Mouse (Mus musculus): ENCODE data around the gene Enox1. TPM values are rescaled to one million over a fixed set of nuclear protein-coding genes. Genes with fewer than 3 reads are reported as not detected.
"Not testable (repeated sequence)": the region's sequence is repeated elsewhere in the genome, so short reads cannot be mapped to it uniquely, and the experiment has no call there.

Gene Enox1
- polyA plus RNA-seq, 1 experiment from 2014 or later, result 0.13 TPM

- Histone ChIP-seq H3K4me2 (ENCODE audit: low read depth, low read length) (no peak overlapping the region), H3K27me3 (ENCODE audit: control insufficient read depth, insufficient read depth, low read depth, low read length) (no peaks in the 10 kb centered on the region), H3K4me3 (ENCODE audit: low read depth, low read length) (no peak overlapping the region), H3K4me1 (ENCODE audit: control insufficient read depth, low read depth, low read length) (no peaks in the 10 kb centered on the region), H3K36me3 (ENCODE audit: control insufficient read depth, insufficient read depth) (no peaks in the 10 kb centered on the region), H3K27ac (ENCODE audit: low read length) (no peak overlapping the region), H3K9ac (ENCODE audit: low read depth, low read length) (no peak overlapping the region), H3K9me3 (replicated peaks; ENCODE audit: control insufficient read depth, low read length) (no peaks in the 10 kb centered on the region)
- 72% methylated on average over 9 of the region's 9 CpGs for WGBS (ENCODE audit: insufficient replicate concordance)
- no peak for ATAC-seq (ENCODE audit: low read depth)
Measured at GRCm38 (mm10) chr14:77529201-77529600, 372.6 kb downstream of the Enox1 start.

GRCm38 (mm10) chr14:77529621-77530020, 373.1 kb downstream of the Enox1 start:
- no peak for ATAC-seq (ENCODE audit: low read depth)
- H3K9me3 ChIP-seq (replicated peaks; ENCODE audit: control insufficient read depth, low read length), result no peaks in the 10 kb centered on the region
- no peak overlapping the region for H3K4me2 ChIP-seq (ENCODE audit: low read depth, low read length)
- WGBS (ENCODE audit: insufficient replicate concordance), result 60% methylated on average over 5 of the region's 5 CpGs
- H3K27ac ChIP-seq (ENCODE audit: low read length), result no peak overlapping the region
- H3K36me3 ChIP-seq (ENCODE audit: control insufficient read depth, insufficient read depth), result no peaks in the 10 kb centered on the region
- no peak overlapping the region for H3K9ac ChIP-seq (ENCODE audit: low read depth, low read length)
- no peaks in the 10 kb centered on the region for H3K27me3 ChIP-seq (ENCODE audit: control insufficient read depth, insufficient read depth, low read depth, low read length)
- H3K4me3 ChIP-seq (ENCODE audit: low read depth, low read length), result no peak overlapping the region
- H3K4me1 ChIP-seq (ENCODE audit: control insufficient read depth, low read depth, low read length), result no peaks in the 10 kb centered on the region

- no peak overlapping the region for H3K27ac ChIP-seq (ENCODE audit: low read length)
- no peak for ATAC-seq (ENCODE audit: low read depth)
- 35% methylated on average over 5 of the region's 5 CpGs for WGBS (ENCODE audit: insufficient replicate concordance)
Measured at GRCm38 (mm10) chr14:77533638-77534037, 377.1 kb downstream of the Enox1 start.

GRCm38 (mm10) chr14:77534120-77534519, 377.6 kb downstream of the Enox1 start:
- Histone ChIP-seq H3K4me2 (ENCODE audit: low read depth, low read length) (no peak overlapping the region), H3K27me3 (ENCODE audit: control insufficient read depth, insufficient read depth, low read depth, low read length) (no peaks in the 10 kb centered on the region), H3K4me1 (ENCODE audit: control insufficient read depth, low read depth, low read length) (no peaks in the 10 kb centered on the region), H3K36me3 (ENCODE audit: control insufficient read depth, insufficient read depth) (no peaks in the 10 kb centered on the region), H3K9ac (ENCODE audit: low read depth, low read length) (no peak overlapping the region), H3K27ac (ENCODE audit: low read length) (no peak overlapping the region), H3K4me3 (ENCODE audit: low read depth, low read length) (no peak overlapping the region), H3K9me3 (replicated peaks; ENCODE audit: control insufficient read depth, low read length) (no peaks in the 10 kb centered on the region)
- 73% methylated on average over 7 of the region's 7 CpGs for WGBS (ENCODE audit: insufficient replicate concordance)
- ATAC-seq (ENCODE audit: low read depth), result no peak

More at GRCm38 (mm10) chr14:77533638-77534037, 377.1 kb downstream of the Enox1 start:
- Histone ChIP-seq H3K9ac (ENCODE audit: low read depth, low read length) (no peak overlapping the region), H3K4me2 (ENCODE audit: low read depth, low read length) (no peak overlapping the region), H3K36me3 (ENCODE audit: control insufficient read depth, insufficient read depth) (no peaks in the 10 kb centered on the region), H3K9me3 (replicated peaks; ENCODE audit: control insufficient read depth, low read length) (no peaks in the 10 kb centered on the region), H3K27me3 (ENCODE audit: control insufficient read depth, insufficient read depth, low read depth, low read length) (no peaks in the 10 kb centered on the region), H3K4me1 (ENCODE audit: control insufficient read depth, low read depth, low read length) (no peaks in the 10 kb centered on the region), H3K4me3 (ENCODE audit: low read depth, low read length) (no peak overlapping the region)

- Histone ChIP-seq H3K4me3 (ENCODE audit: low read depth, low read length) (no peak overlapping the region), H3K27ac (ENCODE audit: low read length) (no peak overlapping the region), H3K27me3 (ENCODE audit: control insufficient read depth, insufficient read depth, low read depth, low read length) (no peaks in the 10 kb centered on the region), H3K36me3 (ENCODE audit: control insufficient read depth, insufficient read depth) (no peaks in the 10 kb centered on the region), H3K4me1 (ENCODE audit: control insufficient read depth, low read depth, low read length) (no peaks in the 10 kb centered on the region), H3K4me2 (ENCODE audit: low read depth, low read length) (no peak overlapping the region), H3K9me3 (replicated peaks; ENCODE audit: control insufficient read depth, low read length) (no peaks in the 10 kb centered on the region), H3K9ac (ENCODE audit: low read depth, low read length) (no peak overlapping the region)
- no peak for ATAC-seq (ENCODE audit: low read depth)
- WGBS (ENCODE audit: insufficient replicate concordance), result 38% methylated on average over 2 of the region's 2 CpGs
Measured at GRCm38 (mm10) chr14:77536592-77536991, 380.0 kb downstream of the Enox1 start.

- 78% methylated on average over 21 of the region's 21 CpGs for WGBS (ENCODE audit: insufficient replicate concordance)
- ATAC-seq (ENCODE audit: low read depth), result peak; percentile 68
- not testable (repeated sequence) for H3K27me3 ChIP-seq (ENCODE audit: control insufficient read depth, insufficient read depth, low read depth, low read length)
Measured at GRCm38 (mm10) chr14:77539563-77539962, 383.0 kb downstream of the Enox1 start.

GRCm38 (mm10) chr14:77541925-77542324, 385.4 kb downstream of the Enox1 start:
- 59% methylated on average over 7 of the region's 7 CpGs for WGBS (ENCODE audit: insufficient replicate concordance)
- no peaks in the 10 kb centered on the region for H3K9me3 ChIP-seq (replicated peaks; ENCODE audit: control insufficient read depth, low read length)
- ATAC-seq (ENCODE audit: low read depth), result no peak

More at GRCm38 (mm10) chr14:77539563-77539962, 383.0 kb downstream of the Enox1 start:
- not testable (repeated sequence) for H3K4me1 ChIP-seq (ENCODE audit: control insufficient read depth, low read depth, low read length); H3K9me3 ChIP-seq (replicated peaks; ENCODE audit: control insufficient read depth, low read length); H3K4me3 ChIP-seq (ENCODE audit: low read depth, low read length); H3K9ac ChIP-seq (ENCODE audit: low read depth, low read length); H3K36me3 ChIP-seq (ENCODE audit: control insufficient read depth, insufficient read depth); H3K4me2 ChIP-seq (ENCODE audit: low read depth, low read length); H3K27ac ChIP-seq (ENCODE audit: low read length)

GRCm38 (mm10) chr14:77546531-77547274, 390.1 kb downstream of the Enox1 start:
- Histone ChIP-seq H3K27me3 (ENCODE audit: control insufficient read depth, insufficient read depth, low read depth, low read length) (no peaks in the 10 kb centered on the region), H3K27ac (ENCODE audit: low read length) (no peak overlapping the region), H3K9me3 (replicated peaks; ENCODE audit: control insufficient read depth, low read length) (no peaks in the 10 kb centered on the region), H3K4me1 (ENCODE audit: control insufficient read depth, low read depth, low read length) (no peaks in the 10 kb centered on the region), H3K9ac (ENCODE audit: low read depth, low read length) (no peak overlapping the region), H3K4me3 (ENCODE audit: low read depth, low read length) (no peak overlapping the region), H3K36me3 (ENCODE audit: control insufficient read depth, insufficient read depth) (no peaks in the 10 kb centered on the region), H3K4me2 (ENCODE audit: low read depth, low read length) (no peak overlapping the region)
- WGBS (ENCODE audit: insufficient replicate concordance), result 53% methylated on average over 8 of the region's 8 CpGs
- ATAC-seq (ENCODE audit: low read depth), result no peak

More at GRCm38 (mm10) chr14:77541925-77542324, 385.4 kb downstream of the Enox1 start:
- Histone ChIP-seq H3K9ac (ENCODE audit: low read depth, low read length) (no peak overlapping the region), H3K4me2 (ENCODE audit: low read depth, low read length) (no peak overlapping the region), H3K27ac (ENCODE audit: low read length) (no peak overlapping the region), H3K36me3 (ENCODE audit: control insufficient read depth, insufficient read depth) (no peaks in the 10 kb centered on the region), H3K4me1 (ENCODE audit: control insufficient read depth, low read depth, low read length) (no peaks in the 10 kb centered on the region), H3K27me3 (ENCODE audit: control insufficient read depth, insufficient read depth, low read depth, low read length) (no peaks in the 10 kb centered on the region), H3K4me3 (ENCODE audit: low read depth, low read length) (no peak overlapping the region)

- Histone ChIP-seq H3K27me3 (ENCODE audit: control insufficient read depth, insufficient read depth, low read depth, low read length) (no peaks in the 10 kb centered on the region), H3K4me1 (ENCODE audit: control insufficient read depth, low read depth, low read length) (no peaks in the 10 kb centered on the region), H3K9ac (ENCODE audit: low read depth, low read length) (no peak overlapping the region), H3K9me3 (replicated peaks; ENCODE audit: control insufficient read depth, low read length) (no peaks in the 10 kb centered on the region), H3K4me2 (ENCODE audit: low read depth, low read length) (no peak overlapping the region), H3K27ac (ENCODE audit: low read length) (no peak overlapping the region), H3K4me3 (ENCODE audit: low read depth, low read length) (no peak overlapping the region), H3K36me3 (ENCODE audit: control insufficient read depth, insufficient read depth) (no peaks in the 10 kb centered on the region)
- WGBS (ENCODE audit: insufficient replicate concordance), result 59% methylated on average over 5 of the region's 5 CpGs
- no peak for ATAC-seq (ENCODE audit: low read depth)
Measured at GRCm38 (mm10) chr14:77547351-77547750, 390.8 kb downstream of the Enox1 start.

Data from liver, embryonic 16.5 days (tissue).